Mouse (Mus musculus) urinary bladder, postnatal 25 days (tissue): ENCODE measurements around the gene Alox12.

ENCODE experiments used
- DNase-seq: peaks from one replicate; pipeline ENCODE4 v3.0.0; 2022; ENCODE audit warnings: low spot score

Gene Alox12

DNA sequence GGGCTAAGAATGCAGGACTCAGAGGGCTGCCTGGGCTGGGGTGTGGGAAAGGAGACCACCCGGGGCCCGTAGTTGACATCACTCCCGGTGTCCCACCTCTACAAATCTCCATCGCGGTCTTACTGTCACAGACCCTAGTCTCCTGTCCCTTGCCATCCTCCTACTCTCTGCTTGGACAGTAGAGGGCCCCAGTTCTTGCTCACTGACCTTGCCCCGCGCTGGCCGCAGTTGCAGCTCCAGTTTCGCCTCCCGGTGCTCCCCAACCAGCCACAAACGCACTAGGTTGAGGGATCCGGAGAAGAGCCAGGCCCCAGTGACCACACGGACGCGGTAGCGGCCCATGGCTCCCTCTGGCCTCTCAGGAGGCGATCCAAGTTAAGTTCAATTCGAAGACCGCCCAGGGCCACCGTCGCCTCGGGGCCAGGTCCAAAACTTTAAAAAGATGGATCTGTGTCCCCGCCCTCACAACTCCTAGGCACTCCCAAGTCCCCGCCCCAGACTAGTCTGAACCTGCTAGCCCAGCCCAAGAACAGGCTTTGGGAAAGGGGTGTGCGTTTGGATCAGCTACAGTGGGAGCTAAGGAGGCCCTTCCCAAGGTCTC is at the start of gene Alox12:
Gene Alox12, minus strand, starts transcription at position 423 of the 601 bp plus-strand sequence.
- DNase-seq, result peak; percentile 56

DNA sequence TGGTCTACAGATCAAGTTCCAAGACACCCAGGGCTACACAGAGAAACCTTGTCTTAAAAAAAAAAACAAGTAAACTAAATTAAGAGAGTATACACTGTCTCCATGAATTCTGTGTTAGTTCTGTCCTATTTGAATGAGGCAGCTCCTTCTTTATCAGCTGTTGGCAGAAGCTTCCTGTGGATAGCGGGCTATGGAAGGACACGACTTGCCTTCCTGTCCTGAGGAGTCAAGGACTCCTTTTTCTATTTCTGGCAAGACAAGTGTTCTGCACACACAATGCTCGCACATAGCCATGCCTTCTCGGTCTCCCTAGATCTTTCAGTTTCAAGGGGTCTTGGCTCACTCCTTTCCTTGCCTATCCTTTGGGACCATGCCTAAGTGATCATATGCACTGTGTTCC is 47.1 kb upstream of the Alox12 start:
- no peak for DNase-seq

DNA sequence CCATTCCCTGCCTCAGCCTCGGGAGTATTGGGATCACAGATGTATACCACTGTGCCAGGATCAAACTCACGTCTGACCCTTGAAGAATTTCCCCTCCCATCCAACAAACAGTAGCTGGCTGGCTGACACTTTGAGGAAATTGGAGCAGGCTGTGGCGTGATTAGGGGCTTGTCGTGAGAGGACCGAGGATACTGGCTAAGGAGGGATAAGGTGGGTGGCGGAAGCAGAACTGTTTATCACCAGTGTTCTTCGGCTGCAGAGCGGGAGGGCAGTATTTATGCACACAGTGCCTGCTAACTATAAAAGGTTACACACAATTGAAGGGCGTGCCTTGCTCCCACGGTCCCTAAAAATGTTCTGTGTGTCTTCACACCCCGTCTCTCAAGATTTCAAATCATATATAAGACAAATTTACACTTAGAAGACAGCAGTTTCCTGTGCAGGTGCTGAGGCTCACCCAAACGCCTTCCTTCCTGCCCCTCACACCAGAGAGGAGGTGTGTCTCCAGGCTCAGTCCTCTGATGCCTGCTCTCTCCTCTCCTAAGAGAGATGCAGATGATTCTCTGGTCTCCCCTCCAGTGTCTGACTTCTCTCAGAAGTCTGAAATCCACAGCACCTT is 42.8 kb upstream of the Alox12 start:
- DNase-seq, result no peak

DNA sequence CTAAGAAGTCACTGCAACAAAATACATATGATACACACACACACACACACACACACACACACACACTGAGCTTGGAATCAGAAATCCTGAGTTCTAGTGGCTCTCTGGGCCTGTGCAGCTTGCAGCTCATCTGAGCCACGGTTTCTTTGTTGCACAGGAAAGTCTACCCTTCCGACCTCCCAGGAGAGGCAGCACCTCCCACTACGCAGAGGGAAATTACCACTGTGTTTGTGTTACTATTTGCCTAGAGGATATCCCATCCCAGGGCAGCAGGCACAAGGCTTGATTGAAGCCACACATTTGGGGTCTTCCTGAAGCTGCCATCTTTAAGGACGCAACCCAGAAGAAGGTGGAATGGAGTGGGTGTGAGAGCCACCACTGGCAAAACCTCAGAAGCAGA is 42.3 kb upstream of the Alox12 start:
- no peak for DNase-seq

DNA sequence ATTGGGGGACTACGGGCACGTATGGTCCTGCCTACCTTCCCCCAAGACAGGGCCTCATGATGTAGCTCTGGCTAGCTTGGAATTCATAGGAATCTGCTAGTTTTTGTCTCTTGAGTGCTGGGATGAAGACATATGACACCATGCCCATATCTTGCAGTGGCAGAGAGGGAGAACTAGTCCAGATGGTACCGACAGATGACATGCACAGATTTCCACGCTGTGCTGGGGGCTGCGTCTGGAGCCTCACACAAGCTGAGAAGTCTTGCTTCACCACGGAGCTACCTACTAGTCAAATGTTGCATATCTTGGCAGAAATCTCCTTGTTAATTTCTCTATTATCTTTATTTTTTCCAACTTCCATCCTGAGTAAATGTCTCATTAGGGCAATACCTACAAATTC is 38.7 kb upstream of the Alox12 start:
- no peak for DNase-seq

DNA sequence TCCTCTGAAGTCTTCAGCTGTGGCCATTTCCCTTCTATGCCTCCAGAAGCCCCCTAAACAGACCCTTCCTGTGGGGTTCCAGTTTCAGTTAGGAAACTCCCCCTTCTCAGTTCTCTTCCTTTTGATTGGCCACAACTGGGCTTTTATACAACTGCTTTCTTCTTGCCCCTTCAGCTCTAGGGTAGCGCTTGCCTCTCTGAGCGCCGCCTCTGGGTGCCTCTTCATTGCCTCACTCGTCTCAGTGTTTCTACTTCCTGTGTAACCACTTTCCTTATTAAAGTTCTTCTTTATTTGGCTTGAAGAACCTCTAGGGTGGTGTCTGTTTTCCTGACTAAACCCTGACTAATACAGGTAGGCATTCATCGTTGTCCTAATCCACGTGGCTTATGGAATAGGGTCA is 36.1 kb upstream of the Alox12 start:
- DNase-seq, result no peak

DNA sequence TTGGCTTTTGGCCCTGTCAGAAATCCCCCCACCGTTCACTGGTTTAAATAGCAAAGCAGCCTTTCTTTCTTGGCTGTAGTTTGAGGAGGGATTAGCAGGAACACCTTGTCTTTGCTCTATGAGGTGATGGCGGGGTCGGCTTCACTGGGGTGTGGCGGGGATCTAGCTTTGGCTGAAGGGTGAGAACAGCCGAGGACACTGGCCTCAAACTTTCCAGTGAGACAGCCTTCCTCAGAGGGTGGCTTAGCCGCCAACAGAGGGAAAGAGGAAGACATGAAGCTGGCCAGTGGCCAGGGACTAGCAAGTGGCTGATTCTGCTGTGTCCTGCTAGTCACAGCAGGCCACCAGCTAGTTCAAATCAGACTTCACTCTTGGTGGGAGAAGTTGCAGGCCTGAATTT is 34.1 kb upstream of the Alox12 start:
- peak; percentile 32 for DNase-seq

DNA sequence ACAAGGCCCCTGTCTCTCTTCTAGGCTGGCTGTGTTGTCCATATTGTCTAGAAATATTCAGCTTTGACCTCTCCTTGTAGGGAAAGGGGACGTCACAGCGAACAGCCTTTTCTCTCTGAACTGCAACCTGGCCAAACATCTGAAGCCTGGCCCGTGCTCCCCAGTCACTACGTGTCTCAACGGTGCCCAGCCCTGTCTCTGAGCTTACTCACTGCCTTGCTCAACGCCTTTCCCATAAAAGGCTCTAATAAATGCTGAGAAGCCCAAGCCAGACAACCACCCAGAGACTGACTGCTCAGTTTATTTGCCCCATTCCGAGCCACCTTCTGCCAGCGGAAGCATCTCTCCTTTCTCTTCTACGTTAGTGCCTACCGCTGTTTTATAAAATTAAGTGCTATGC is 32.9 kb upstream of the Alox12 start:
- DNase-seq, result peak; percentile 29

DNA sequence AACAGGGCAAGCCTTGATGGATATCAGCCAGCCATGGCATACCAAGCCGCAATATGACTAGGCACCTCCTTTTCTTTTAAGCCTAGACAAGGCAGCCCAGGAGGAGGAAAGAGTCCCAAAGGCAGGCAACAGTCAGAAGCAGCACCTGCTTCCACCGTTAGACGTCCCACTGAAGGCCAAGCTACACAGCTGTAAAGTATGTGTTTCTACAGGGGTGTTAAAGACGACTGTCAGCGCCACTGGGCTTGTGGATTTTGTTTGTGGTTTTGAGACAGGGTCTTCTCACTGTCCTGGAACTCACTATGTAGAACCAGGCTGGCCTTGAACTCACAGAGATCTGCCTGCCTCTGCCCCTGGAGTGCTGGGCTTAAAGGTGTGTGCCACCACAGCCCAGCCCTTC is 30.5 kb upstream of the Alox12 start:
- DNase-seq, result no peak

DNA sequence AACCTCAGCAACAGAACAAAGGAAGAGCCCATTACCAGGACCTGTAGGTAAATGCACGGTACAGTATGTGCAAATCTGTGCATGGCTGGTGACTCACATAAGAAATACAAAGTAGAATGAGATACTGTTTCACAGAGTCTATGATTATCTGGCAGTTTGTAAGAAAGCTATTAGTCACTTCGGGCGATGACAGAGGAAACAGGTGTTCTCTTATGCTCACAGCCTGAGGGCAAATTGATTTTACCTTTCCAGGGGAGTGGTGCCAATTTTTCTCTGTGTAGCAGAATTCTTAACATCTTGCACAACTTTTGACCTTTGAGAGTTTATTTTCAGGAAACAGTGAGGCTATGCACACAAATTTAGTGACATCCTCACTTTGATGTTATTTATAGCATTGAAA is 29.6 kb upstream of the Alox12 start:
- DNase-seq, result no peak

DNA sequence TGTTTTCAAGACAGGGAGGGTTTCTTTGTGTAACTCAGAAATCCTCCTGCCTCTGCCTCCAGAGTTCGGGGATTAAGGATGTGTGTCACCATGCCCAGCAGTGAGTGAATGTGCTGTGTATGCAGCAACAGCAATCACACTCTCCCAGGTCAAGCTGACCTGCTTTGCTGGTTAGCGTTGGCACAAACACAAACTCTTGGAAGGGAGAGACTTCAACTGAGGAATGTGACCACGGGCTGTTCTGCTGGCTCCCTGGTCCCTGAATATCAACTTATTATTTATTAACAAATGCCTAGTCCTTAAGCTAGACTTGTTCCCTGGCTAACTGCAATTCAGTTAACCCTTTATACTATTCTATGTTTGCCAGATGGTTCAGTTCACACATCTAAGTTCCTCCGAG is 28.5 kb upstream of the Alox12 start:
- DNase-seq, result no peak

DNA sequence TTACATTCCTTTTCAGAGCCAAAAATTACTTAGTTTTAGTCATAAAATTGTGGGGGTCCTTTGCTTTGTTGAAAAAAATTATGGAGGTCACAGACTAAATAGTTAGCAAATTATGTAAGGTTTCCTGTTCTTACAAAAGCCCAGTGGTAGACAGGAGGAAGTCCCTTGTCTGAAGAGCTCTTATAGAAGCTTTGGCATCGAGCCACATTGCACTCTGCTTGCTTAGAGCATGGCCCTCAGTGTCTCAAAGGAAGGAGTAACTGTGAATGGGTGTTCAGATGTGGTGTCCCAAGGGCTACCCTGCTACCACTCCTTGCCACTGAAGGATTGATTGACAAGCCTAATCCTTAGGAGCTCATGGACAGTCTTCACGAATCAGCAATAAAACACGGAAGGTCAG is 25.3 kb upstream of the Alox12 start:
- DNase-seq, result no peak

DNA sequence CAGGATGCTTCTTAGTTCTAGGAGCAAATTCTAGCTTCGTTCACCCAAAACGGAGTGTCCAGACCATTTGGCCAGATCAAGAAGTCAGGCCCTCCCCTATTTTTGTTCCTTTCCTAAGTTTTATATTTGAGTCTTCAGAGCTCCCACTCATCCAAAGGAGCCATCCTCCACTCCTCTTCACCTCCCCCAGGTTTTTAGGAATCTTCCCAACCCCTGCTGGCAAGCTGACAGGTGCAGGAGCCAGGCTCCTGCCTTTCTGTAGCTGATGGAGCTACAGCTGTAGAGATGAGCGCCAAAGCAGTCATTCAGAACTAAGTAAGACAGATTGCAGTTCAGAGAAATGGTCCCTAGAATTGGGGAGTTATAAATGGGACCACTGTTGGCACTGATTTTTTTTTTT is 23.8 kb upstream of the Alox12 start:
- no peak for DNase-seq

DNA sequence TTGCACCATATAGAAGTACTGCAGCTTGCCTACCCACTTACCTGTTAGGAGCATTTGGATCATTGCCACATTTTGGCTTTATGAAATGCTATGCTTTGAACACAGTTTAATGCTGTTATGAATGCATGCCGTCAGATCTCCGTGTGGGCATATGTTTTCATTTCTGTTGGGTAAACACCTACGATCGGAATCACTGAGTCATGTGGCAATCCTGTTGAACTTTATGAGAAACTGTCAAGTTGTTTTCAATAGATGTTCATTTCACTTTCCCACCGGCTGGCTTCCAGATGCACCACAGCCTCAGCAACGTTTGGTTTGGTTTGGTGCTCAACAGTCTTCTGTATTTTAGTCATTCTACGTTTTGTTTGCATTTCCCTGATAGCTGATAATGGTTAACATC is 16.5 kb upstream of the Alox12 start:
- no peak for DNase-seq

DNA sequence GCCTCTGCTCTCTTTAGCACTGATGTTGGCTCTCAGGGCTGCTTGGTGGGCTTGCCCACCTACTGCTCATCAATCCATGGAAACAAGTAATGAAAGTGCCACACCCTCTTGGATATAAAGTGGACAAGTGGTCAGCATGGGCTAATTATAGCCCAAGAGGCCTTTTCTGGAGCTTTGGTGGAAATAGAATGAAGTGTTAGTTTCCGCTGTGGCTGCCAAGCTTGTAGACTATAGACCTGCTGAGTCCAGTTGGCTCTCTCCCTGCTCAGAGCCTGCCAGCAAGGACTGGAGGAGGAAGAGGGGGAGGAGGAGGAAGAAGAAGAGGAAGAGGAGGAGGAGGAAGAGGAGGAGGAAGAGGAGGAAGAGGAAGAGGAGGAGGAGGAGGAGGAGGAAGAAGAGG is 11.3 kb upstream of the Alox12 start:
- no peak for DNase-seq

DNA sequence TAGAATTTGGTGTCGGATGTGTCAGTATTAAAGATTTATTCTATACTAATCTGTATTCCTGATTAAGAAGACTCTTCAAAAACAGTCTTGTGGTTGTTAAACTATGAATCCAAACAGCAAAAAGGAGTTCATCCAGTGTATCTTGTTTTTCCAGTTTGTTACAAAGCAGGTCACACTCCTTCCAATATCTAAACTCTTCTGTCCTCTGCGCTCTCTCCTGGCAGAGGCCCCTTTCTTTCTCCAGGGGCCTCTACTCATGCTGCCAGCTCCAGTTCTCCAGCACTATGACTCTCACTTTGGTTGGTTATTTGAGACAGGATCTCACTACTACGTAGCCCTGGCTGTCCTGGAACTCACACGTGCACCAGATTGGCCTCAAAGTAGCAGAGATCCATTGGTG is 10.7 kb upstream of the Alox12 start:
- DNase-seq, result no peak

DNA sequence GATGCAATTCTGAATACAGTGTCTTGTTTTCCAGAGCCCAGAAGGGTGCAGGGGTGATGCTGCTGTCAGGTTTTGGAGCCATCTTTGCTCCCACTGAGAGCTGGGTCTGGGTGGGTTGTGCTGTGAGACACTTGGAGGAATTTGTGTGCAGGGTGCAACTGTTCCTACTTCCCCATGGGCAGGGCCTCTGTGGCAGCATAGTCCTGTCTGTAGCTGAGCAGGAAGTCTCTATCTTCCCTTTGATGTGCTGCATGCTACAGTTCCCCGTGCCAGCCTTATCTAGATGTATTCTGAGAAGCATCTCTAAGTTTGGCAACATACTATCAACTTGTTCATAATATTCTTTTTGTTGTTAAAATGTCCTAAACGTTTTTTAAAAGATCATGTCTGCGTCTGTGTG is 10.1 kb upstream of the Alox12 start:
- DNase-seq, result no peak

DNA sequence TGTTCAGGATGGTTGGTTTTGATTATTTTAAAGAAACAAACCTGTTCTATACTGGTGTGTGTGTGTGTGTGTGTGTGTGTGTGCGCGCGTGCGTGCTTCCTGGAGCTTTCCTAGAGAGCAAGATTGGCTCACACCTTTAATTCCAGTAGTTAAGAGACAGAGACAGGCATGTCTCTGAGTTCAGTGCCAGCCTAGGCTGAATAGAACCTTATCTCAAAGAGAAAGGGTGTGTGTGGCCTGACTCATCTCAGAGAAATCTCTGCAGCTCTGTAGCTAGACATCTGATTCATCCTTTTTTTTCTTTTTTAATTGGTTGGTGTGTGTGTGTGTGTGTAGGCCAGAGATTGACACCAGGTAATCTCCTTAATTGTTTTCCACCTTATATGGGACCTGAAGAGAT is 3.9 kb upstream of the Alox12 start:
- no peak for DNase-seq

DNA sequence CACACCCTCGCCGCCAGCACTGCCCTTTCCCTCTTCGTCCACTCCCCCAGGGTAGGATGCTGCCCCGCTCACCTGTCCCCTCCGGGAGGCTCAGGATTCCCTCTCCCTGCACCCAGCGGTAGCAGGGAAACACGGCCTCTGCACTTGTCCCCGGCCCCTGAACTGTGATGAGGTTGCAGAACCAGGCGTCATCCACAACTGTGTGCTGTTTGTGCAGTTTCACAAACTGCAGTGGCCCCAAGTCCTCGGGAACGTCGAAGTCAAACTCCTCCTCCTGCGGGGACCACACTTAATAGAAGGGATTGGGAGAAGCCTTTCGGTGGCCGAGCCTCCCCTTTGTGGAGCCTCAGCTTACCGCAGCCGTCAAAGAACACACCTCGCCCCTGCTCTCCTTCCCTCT is 816 bp downstream of the Alox12 start:
- no peak for DNase-seq

DNA sequence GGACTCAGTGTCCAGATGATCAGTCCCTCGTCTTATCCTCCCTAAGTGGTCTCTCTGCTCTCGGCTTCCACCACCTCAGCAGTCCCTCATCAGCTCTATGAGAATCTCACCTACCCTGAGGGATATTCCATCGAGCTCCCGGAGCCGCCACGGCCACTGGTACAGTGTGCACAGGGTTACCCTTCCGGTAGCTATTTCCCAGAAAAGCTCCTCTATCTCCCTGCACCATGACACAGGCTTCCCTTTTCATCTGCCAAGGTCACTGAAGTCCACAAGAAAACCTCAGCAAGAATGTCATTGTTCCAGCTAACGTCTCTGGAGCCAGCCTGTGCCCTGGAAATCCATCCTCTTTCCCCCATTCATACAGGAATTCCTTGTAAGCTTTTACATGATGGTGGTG is 3.3 kb downstream of the Alox12 start:
- no peak for DNase-seq

DNA sequence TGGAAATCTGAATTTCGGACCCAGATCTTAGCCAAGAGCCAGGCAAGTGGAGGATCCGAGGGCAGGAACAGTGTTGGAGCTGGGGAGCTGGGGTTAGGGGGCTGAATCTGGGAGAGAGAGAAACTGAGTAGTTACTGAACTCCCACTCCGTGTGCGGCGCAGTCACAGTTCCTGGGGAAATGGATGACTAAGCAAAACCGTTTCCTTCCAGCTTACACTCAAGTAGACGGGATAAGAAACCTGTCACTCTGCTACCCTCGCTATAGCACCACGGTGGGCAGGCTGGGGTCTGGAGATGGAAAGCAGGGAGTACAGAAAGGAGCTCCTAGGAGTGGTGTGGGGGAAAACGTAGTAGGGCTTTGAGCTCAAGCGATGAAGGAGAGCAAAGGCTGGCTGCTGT is 5.0 kb downstream of the Alox12 start:
- no peak for DNase-seq

DNA sequence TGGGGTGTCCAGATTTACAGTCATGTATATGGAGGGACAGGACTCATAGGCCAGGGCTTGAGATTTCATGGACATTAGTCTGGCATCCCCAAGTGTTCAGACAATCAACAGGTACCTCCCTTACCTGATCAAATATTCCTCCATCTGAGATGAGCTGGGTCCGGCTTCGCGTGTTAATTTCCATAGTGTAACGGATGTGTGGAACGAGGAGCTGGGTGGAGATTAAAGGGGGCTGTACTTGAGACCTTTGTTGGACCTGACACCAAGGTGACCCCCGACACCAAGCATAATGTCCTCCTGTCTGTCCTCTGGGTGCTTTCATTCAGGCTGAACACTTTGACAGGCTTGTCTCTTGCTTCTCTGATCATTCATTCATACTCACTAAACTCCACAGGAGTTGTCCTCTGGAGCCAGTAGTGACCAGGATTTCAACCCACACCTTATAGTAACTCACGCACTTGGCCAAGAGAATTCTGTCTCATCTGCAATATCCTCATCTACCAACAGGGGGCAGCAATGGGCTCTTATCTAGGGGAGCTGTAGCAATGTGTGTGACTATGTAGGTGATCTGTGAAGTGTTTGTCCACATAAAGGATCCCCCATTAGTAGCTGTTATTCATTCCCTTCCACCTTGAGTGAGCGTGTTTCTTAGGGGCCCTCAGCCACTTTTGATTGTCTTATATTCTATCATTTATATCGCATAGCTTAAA is 7.9 kb downstream of the Alox12 start:
- DNase-seq, result peak; percentile 70

DNA sequence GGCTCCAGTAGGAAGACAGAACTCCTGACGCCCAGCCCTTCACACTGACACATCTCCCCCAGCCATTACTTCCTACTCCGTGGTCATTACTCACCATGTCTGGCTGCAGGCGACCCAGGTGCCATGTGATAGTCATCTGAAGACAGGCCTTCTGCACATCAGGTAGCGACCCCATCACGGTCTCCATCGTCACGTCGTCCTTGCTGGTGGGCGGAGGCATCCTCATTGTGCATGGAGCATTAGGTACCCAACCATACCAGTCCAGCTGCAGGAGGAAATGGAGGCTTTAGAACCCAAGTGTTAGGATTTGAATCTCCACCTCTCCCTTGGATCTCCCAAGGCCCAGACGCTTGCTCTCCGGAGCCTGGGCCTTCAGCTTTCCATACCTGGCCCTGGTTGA is 12.6 kb downstream of the Alox12 start:
- DNase-seq, result no peak
